Mouse (Mus musculus) kidney, adult 18-20 months (tissue): ENCODE data around the gene Tmem141.

ENCODE experiments used
- DNase-seq: peaks from one replicate; pipeline ENCODE4 v3.0.0; 2021

Gene Tmem141

DNA sequence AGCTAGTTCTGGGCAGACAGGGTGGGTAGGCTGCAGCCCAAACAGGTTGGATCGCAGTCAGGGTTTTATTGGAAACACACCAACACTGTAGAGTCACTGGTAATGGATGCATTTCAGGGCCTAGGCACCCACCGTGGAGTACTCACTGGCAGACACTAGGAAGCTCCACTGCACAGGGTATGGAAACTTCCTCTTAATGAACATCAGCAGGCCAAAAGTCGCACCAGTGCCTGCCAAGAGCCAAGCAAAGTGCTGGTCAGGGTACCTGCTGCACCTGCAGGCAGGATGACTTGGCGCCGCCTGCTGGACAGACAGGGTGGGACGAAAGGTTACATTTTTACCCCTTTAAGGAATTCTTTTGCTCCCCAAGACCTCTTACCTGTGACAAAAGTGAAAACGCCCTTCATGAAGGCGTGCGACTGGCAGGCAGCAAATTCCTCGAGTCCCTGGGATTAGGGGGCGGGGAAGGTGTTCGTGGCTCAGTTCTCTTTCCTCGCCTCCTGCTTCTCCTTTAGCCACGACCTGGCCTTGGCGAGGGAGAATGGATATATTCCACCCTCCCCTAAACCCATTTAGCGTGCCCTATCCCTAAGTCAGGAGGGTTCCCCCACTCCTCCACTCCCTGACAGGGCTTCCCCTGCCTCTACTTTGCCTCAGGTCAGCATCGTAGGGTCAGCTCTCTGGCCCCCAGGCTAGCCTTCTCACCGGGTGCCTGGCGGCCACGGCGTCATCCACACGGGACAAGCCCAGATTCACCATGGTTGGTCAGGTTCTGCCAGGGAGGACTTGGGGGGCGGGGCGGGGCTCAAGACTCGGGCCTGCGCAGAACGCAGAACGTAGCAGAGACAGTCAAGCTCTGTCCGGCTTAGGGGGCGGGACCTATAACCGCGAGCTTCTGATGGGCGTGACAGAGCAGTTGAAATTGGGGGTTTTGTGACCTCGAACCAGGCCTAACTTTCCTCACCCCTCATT, at the start of gene Tmem141:
TSS of gene Tmem141 (minus strand) at position 777 of the 972 bp plus-strand sequence.
- peak; percentile 90 for DNase-seq

- DNase-seq = no peak
Observed at GRCm38 (mm10) chr2:25666516-25666915, 44.7 kb upstream of the Tmem141 start.

- no peak for DNase-seq
Observed at GRCm38 (mm10) chr2:25664125-25664524, 42.3 kb upstream of the Tmem141 start.

DNA sequence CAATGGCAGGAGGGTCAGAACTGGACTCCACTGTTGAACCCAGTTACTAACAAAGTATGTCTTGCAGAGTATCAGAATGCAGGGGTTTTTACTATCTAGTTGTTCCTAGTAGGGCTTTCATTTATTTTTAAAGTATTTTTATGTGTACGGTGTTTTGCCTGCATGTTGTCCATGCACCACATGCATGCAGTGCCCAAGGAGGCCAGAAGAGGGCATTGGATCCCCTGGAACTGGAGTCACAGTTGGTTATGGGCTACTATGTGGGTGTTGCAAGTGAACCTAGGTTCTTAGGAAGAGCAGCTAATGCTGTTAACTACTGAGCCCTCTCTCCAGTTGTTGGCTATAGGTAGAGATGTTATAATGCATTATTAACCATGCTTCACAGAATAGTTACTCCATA, 41.7 kb upstream of the Tmem141 start:
- DNase-seq = peak; percentile 63

DNA sequence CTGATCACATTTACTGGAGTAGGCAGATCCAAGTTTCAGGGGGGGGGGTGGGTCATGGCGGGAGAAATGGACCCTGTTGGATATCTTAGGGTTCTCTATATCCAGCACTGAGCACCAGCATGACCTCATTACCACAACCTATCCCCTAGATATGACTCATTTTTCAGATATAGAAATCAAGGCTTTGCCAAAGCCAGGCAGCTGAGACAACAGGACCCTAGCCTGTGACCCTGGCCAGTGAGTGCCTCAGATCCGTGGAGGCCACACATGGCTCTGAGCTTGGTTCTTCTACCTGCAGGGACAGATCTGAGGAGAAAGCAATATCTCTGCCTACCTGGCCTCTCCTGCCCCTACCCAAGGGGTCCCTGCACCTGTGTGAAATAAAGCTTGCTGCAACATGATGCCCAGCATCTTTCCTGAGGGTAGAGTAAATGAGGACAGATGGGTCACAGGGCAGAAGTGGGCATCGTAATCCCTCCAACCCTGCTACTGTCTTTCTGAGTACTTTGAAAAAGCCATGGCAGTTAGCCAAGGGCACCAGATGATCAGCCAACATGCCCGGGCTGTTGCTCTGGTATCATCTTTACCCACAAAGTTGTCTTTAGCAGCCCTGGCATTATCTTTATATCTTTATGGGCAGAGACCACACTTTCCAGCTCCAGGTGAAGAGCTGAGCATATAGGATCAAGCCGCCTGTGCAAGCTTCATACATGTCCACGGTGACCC, 39.6 kb upstream of the Tmem141 start:
- no peak for DNase-seq

DNA sequence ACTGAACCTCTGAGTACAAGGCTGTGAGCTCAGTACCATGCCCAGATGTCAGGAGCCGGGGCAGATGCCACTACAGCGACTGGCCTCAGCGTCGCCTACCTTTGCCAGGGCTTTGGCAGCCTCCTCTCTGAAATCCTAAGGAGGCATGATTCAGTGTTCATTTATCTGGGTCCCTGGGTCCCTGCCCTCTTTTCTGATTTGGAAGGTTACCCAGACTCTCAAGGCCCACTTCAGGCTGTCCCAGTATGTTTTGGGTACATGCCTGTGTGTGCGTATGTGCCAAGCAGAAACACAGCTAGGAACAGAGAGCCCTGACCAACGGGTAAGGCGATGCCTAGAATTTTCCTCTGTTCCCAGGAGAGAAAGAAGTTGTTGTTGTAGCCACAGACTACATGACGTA, 38.5 kb upstream of the Tmem141 start:
- no peak for DNase-seq

GRCm38 (mm10) chr2:25657652-25658051, 35.8 kb upstream of the Tmem141 start, which contains the start of gene Lcn5:
TSS of gene Lcn5 (plus strand) at chr2:25657952.
- no peak for DNase-seq

DNA sequence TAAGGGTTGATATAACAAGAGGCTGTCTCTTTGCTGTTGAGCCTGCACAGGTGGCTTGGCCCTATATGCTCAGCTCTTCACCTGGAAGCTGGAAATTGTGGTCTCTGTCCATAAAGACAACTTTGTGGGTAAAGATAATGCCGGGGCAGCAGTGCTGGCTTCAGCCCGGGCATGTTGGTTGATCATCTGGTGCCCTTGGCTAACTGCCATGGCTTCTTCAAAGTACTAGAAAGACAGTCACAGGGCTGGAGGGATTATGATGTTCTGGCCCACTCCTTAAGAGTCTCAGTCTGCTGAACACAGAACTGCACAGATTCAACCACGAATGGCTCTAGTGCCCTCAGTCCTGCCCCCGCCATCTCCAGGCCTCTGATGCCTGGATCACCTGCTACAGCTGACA, 35.4 kb upstream of the Tmem141 start:
- no peak for DNase-seq

GRCm38 (mm10) chr2:25656691-25657090, 34.9 kb upstream of the Tmem141 start:
- DNase-seq = no peak

DNA sequence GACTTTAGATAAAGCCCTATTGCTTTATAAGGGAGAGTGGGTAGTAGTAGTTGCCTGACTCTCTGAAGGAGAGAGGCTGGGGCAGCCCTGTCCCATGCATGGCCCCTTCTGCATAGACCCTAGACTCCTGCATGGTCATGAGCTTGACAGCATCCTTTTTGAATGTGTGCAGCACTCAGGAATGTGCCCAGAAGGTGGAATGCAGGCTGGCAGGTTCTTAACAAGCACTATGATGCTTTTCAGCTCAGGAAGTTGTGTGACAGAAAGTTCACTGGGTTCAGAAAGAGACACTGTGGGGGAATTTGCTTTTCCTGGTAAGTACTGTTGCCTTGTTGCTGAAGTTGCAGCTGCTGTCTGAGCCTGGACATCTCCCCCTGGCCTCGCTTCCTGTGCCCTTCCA, 32.7 kb upstream of the Tmem141 start:
- no peak for DNase-seq

DNA sequence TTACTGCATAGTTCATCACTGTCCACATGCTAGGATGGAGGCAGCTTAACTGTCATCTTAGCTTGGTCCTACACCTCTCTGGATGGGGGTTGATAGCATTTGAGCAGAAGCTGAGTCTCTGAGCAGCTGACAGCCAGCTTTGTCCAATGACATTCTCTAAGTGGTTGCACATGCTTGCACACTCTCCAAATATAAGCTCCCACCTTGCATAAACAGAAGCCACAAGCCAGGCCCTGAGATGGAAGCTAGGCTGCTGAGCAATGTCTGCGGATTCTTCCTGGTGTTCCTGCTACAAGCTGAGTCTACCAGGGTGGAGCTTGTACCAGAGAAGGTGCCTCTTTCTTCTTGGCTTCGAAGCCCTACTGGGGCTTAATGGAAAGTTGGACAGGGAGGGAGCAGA, 31.1 kb upstream of the Tmem141 start, which contains the start of gene Lcn8:
TSS of gene Lcn8 (plus strand) at position 219 of the 400 bp plus-strand sequence.
- DNase-seq = no peak

- peak; percentile 23 for DNase-seq
Observed at GRCm38 (mm10) chr2:25639890-25640289, 18.1 kb upstream of the Tmem141 start.

GRCm38 (mm10) chr2:25634046-25634445, 12.2 kb upstream of the Tmem141 start:
- DNase-seq = no peak

DNA sequence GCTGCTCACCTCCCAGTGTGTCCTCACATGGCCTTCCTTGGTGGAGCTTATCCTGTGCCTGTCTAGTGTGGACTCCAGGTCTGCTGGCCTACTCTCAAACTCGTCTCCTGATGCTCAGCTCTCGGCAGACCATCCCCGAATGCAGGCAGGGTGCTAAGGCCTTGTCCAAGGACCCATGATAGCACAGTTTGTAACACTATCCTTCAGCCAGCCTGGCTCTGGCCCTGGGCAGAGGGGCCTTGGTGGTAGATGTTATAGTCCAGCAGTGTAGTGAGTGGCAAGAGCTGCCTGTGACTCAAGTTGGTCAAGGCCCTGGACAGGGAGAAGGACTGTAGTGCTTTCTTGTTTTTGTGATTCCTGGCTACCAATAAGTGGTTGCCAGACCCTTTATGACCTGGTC, 11.8 kb upstream of the Tmem141 start:
- no peak for DNase-seq

GRCm38 (mm10) chr2:25628738-25629137, 6.9 kb upstream of the Tmem141 start:
- DNase-seq = peak; percentile 16

- no peak for DNase-seq
Observed at GRCm38 (mm10) chr2:25627811-25628210, 6.0 kb upstream of the Tmem141 start, which contains the start of gene Fcna. TSS of gene Fcna (minus strand) at chr2:25628030.

DNA sequence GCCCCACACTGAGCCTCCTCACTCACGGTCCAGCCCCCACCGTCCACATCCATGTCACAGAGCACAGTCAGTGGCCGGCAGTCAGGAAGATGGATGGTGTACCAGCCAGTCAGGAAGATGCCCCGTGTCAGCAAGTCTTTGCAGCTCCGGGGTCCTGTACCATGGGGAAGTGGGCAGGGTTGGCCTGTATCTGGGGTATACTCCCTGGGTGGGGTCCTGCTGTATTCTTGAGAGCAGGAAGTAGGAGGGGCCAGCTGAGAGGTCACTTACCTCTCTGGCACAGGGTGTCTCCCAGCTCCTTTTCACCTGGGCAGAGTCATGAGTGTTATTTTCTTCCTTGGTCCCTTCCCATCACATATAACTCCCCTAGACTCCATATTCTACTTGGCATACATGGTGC, 4.2 kb upstream of the Tmem141 start:
- DNase-seq = no peak

GRCm38 (mm10) chr2:25620852-25621228, 965 bp downstream of the Tmem141 start:
- DNase-seq = no peak

- DNase-seq = no peak
Observed at GRCm38 (mm10) chr2:25620386-25620785, 1.4 kb downstream of the Tmem141 start.

GRCm38 (mm10) chr2:25617578-25617977, 4.2 kb downstream of the Tmem141 start, which contains the start of gene Ccdc183:
TSS of gene Ccdc183 (minus strand) at chr2:25617678.
- DNase-seq = no peak

DNA sequence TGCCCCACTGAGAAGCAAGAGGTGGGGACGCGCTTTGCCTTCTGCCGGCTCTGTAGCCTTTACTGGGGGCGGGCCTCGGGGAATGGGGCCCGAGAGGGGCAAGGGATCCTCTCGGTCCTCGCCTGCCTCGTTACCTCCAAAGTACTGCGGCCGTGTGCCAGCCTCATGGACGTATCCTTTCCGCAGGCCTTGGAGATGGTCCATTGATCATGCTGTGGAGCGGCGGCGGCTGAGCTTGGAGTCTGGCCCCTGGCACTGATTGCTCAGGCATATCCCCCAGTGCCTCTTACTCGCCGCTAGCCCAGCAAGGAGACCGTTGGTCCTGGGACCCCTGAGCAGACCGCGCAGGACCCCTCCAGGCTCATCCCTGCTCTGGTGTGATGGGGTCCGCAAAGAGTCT, 5.4 kb downstream of the Tmem141 start:
- no peak for DNase-seq

DNA sequence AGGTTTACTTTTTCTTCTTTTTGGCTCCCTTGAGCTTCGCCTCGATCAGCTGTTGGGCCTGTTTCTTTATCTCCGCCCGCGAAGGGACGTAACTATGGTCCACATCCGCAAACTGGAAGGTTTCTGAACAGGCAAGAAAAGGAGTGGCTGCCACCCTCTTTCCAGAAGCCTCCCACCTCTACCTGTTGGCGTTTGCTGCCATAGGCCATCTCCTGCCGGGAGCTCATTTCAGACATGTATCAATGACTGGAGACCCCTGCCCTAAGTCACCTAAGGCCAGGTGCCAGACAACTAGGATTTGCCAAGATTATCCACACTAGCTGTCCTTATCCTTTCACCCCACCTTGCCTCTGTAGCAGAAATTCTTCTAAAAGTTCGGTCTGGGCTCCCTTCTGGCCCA, 13.1 kb downstream of the Tmem141 start:
- DNase-seq = no peak

DNA sequence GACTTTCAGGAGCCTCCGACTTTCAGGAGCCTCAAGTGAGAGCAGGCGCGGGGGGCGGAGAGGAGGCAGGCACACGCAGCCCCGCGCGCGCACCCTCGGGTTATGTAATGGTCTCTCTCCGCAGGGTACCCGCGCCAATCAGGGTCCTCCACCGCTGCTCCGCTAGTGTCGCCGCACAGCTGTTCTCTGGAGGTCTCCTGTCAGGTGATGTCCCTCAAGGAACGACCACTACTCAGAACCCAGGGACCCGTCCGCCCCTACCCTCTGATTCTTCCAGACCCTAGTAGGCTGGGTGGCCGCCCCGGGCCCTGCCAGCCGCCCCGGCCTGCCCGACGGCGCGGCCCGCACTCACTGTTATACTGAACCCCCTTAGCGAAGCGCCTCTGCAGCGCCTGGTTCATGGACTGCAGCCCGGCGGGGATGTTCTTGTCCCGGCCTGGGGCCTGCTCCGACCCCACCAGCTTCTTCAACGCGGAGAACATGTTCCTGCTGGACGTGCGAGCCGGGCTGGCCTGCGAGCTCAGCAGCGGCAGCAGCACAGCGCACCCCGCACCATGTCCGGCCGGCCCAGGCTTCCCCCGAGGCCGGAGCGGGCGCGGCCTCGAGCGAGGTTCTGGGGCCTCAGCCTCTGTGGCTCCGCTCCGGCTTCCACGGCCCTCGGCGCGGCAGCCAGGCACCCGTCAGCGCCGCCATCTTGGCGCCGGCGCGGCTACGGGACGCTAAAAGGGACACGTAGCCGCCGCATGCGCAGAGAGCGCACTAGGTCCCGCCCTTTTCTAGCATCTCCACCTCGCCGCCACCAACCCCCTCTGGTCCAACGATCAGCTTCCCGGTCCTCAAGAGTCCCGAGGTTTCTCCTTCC, 13.8 kb downstream of the Tmem141 start, which contains the start of gene Rabl6:
TSS of gene Rabl6 (minus strand) at position 761 of the 862 bp plus-strand sequence.
- peak; percentile 92 for DNase-seq
